Mouse (Mus musculus): ENCODE results near the gene Ttll9. TPM values are rescaled to one million over a fixed set of nuclear protein-coding genes. Genes with fewer than 3 reads are reported as not detected.

Ttll9 gene
- polyA plus RNA-seq, 1 experiment from 2014 or later: 0.62 TPM

DNA sequence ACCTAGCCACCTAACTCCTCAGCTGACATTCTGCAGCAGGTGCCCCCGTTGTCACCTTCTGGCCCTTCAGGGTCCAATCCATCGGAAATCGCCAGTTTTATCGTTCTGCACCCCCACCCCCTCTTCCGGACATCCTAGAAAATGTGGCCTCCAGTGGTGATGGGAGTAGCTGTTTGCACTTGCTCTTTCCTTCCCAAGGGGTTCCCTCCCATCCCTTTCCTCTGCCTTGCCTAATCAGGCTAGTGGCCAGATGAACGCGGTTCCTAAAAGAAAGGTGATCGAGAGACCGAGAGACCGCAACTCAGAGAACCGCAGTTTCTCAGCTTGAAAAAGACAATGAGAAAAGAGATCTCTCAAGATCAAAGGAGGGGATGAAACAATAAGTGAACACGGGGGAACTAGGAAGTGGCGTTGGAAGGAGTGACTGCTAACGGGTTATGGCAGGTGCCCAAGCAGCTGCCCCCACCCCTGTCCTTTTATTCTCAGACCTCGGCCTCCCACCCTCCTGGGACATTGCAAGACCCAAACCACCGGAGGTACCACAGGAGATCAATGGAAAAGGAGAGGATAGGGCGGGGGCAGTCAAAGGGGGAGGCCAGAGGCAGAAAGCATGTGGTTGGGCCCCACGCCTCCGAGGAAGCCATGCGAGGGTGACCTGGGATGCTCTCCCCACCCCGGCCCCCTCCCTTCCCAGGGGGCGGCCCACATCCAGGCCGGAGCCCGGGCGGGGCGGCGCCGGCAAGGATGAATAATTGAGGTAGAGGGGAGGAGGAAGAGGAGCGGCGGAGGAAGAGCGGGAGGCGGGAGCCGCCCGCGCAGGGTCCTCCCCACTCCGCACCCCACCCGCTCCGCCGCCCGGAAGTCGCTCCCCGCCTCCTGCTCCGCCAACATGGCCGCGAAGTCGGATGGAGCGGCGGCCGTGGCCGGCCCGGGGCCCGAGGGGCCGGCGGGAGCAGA is 69.1 kb downstream of the Ttll9 start, which contains the start of gene Xkr7:
Xkr7 (plus strand) TSS at position 727 of the 957 bp plus-strand sequence.
- ATAC-seq (replicated peaks; ENCODE audit: low FRiP score): no peak
- no peak for DNase-seq (ENCODE audit: low spot score)
- 3% methylated on average over 45 of the region's 54 CpGs for WGBS
- Histone ChIP-seq H3K9ac (ENCODE audit: low read depth, low read length) (no peak within 1 kb of the TSS), H3K36me3 (ENCODE audit: control insufficient read depth, insufficient read depth, low read length) (no peaks in the 10 kb centered on the region), H3K9me3 (ENCODE audit: control insufficient read depth, low read length) (no peaks in the 10 kb centered on the region), H3K4me1 (replicated peaks; ENCODE audit: control insufficient read depth, insufficient read depth, low read length) (peaks cover 5% of the 10 kb centered on the region; the same call in 1 of the 2 replicates), H3K4me2 (peak within 1 kb of the TSS; percentile 84), H3K27me3 (replicated peaks; ENCODE audit: control insufficient read depth, insufficient read depth, low read length) (peaks cover 60% of the 10 kb centered on the region), H3K27ac (ENCODE audit: low read depth, low read length) (no peak within 1 kb of the TSS), H3K4me3 (ENCODE audit: low read depth, low read length) (peak within 1 kb of the TSS; percentile 46)

DNA sequence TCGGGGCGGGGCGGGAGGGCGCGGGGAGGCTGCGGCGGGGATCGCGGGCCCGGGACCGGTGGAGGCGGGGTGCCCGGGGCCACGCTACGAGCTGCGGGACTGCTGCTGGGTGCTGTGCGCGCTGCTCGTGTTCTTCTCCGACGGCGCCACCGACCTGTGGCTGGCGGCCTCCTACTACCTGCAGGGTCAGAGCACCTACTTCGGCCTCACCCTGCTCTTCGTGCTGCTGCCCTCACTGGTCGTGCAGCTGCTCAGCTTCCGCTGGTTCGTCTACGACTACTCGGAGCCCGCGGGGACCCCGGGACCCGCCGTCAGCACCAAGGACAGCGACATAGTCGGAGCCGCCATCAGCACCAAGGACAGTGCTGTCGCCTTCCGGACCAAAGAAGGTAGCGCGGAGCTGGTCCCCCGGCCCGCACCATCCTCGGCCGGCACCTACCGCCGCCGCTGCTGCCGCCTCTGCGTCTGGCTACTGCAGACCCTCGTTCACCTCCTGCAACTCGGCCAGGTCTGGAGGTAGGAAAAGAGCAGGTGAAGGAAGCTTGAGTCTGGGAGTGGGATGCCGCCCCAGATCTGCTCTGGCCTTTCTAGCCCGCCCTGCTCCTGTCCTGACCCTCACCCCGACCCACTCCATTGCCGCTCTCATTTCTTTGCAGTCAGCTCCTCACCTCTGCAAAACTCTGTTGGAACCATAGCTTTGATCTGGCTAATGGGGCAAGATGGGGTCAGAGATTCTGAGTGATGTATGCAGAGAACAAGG is 70.0 kb downstream of the Ttll9 start:
- DNase-seq (ENCODE audit: low spot score) (peak; percentile 91), ATAC-seq (replicated peaks; ENCODE audit: low FRiP score) (peak; percentile 45; the same call in 1 of the 2 replicates)
- 3% methylated on average over 54 of the region's 58 CpGs for WGBS
- Histone ChIP-seq H3K36me3 (ENCODE audit: control insufficient read depth, insufficient read depth, low read length) (no peaks in the 10 kb centered on the region), H3K27me3 (replicated peaks; ENCODE audit: control insufficient read depth, insufficient read depth, low read length) (peaks cover 59% of the 10 kb centered on the region), H3K4me1 (replicated peaks; ENCODE audit: control insufficient read depth, insufficient read depth, low read length) (peaks cover 5% of the 10 kb centered on the region; the same call in 1 of the 2 replicates), H3K9me3 (ENCODE audit: control insufficient read depth, low read length) (no peaks in the 10 kb centered on the region), H3K9ac (ENCODE audit: low read depth, low read length) (no peak overlapping the region), H3K27ac (ENCODE audit: low read depth, low read length) (no peak overlapping the region), H3K4me2 (peak overlapping the region; percentile 84), H3K4me3 (ENCODE audit: low read depth, low read length) (peak overlapping the region; percentile 46)

DNA sequence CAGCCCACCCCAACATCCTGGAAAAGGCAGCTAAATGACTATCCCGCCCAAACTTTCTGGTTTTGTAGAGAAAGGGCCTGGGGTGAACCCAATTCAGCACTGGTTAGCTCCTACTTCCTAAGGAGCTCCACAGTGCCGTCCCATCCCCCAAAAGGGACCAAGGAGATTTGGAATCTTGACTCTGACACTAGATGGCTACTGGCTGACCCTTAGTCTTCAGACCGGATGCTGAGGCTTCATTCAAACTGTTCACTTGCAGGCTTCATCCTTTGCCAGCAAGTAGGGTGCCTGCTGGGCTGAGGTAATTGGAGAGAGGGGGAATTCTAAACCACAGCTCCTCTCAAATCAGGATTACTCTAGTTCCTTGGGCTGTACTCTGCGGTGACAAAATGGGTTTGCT is 70.7 kb downstream of the Ttll9 start:
- no peak overlapping the region for H3K9ac ChIP-seq (ENCODE audit: low read depth, low read length)
- no peaks in the 10 kb centered on the region for H3K36me3 ChIP-seq (ENCODE audit: control insufficient read depth, insufficient read depth, low read length)
- no peak overlapping the region for H3K27ac ChIP-seq (ENCODE audit: low read depth, low read length)
- no peak overlapping the region for H3K4me2 ChIP-seq
- no peaks in the 10 kb centered on the region for H3K9me3 ChIP-seq (ENCODE audit: control insufficient read depth, low read length)
- no peak for DNase-seq (ENCODE audit: low spot score)
- H3K4me1 ChIP-seq (replicated peaks; ENCODE audit: control insufficient read depth, insufficient read depth, low read length): peaks cover 5% of the 10 kb centered on the region; the same call in 1 of the 2 replicates
- H3K27me3 ChIP-seq (replicated peaks; ENCODE audit: control insufficient read depth, insufficient read depth, low read length): peaks cover 60% of the 10 kb centered on the region
- WGBS: 18% methylated on average over 4 of the region's 4 CpGs
- no peak overlapping the region for H3K4me3 ChIP-seq (ENCODE audit: low read depth, low read length)
- ATAC-seq (replicated peaks; ENCODE audit: low FRiP score): no peak

DNA sequence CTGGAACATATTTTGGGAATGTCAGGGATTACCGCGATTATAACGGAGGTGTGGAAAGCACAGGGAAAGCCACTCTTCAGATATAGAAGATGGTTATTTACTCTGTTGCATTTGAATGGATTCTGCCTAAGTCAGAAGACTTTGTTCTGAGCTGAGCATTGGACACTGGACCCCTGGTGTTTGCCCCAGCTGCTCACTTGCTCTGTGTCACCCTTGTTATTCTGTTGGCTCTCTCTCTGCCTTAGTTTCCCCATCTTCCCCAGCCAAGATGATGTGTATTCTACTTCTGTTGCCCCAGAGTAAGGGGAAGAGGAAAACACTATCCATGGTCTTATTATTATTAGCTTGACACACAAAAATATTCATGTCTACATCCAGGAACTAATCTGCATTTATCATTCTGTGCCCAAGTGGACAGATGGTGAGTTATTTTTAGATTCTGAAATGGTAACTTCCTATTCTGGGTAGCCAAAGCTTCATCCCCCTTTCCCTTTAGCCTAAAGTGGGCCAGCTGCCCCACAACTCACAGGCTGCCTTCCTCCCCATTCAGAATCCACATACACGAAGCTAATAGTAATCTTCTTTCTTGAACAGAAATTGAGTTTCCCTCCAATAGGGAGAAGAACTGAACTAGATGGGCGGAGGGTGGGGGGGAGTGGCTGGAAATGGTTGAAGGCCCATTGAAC is 71.4 kb downstream of the Ttll9 start:
- ATAC-seq (replicated peaks; ENCODE audit: low FRiP score) (no peak), DNase-seq (ENCODE audit: low spot score) (no peak)
- Histone ChIP-seq H3K4me3 (ENCODE audit: low read depth, low read length) (no peak overlapping the region), H3K27me3 (replicated peaks; ENCODE audit: control insufficient read depth, insufficient read depth, low read length) (peaks cover 61% of the 10 kb centered on the region), H3K9ac (ENCODE audit: low read depth, low read length) (no peak overlapping the region), H3K4me1 (replicated peaks; ENCODE audit: control insufficient read depth, insufficient read depth, low read length) (peaks cover 5% of the 10 kb centered on the region; the same call in 1 of the 2 replicates), H3K27ac (ENCODE audit: low read depth, low read length) (no peak overlapping the region), H3K4me2 (no peak overlapping the region), H3K9me3 (ENCODE audit: control insufficient read depth, low read length) (no peaks in the 10 kb centered on the region), H3K36me3 (ENCODE audit: control insufficient read depth, insufficient read depth, low read length) (no peaks in the 10 kb centered on the region)
- WGBS: 61% methylated on average over 5 of the region's 5 CpGs

DNA sequence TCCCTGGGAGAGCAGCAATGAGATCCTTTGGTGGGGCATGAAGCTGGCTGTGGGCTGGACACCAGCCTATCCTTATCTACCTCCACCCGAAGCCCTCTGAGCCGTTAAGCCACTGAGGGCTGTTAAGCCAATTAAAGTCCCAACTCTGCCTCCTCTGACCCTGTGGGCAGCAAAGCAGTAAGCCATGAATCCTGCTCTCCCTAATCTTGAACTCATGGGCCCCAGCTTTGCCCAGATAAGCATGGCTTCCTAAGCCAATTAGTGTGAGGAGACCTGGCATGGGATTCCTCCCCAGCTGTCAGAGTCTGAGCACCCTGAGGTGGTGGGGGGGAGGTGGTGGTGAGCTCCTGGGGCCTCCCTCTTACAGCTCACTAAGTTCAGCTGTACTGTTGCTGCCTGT is 74.4 kb downstream of the Ttll9 start:
- Histone ChIP-seq H3K4me2 (no peak overlapping the region), H3K9me3 (ENCODE audit: control insufficient read depth, low read length) (no peaks in the 10 kb centered on the region), H3K4me3 (ENCODE audit: low read depth, low read length) (no peak overlapping the region), H3K27ac (ENCODE audit: low read depth, low read length) (no peak overlapping the region), H3K36me3 (ENCODE audit: control insufficient read depth, insufficient read depth, low read length) (no peaks in the 10 kb centered on the region), H3K4me1 (replicated peaks; ENCODE audit: control insufficient read depth, insufficient read depth, low read length) (peaks cover 4% of the 10 kb centered on the region; the same call in 1 of the 2 replicates), H3K9ac (ENCODE audit: low read depth, low read length) (no peak overlapping the region), H3K27me3 (replicated peaks; ENCODE audit: control insufficient read depth, insufficient read depth, low read length) (peaks cover 36% of the 10 kb centered on the region)
- WGBS: 11% methylated on average over 2 of the region's 2 CpGs
- ATAC-seq (replicated peaks; ENCODE audit: low FRiP score) (no peak), DNase-seq (ENCODE audit: low spot score) (no peak)

DNA sequence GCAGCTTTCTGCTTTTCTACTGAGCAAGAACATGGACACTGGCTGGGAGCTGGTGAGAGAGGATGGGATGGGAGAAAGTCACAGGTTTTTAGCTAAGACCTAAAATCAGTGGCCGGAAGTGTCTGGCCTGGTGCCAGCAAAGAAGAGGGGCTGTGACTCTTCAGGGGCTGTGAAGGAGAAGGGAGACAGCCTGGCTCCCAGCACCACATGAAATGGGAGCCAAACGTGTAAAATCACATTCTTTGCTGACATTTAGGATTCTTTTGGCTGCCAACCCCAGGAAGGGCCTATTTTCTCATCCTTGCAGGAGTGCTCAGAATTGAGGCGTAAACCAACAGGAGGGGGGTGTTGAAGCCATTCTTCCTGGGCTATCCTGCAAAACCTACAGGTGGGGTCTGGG is 81.6 kb downstream of the Ttll9 start:
- H3K9ac ChIP-seq (ENCODE audit: low read depth, low read length): no peak overlapping the region
- WGBS: 53% methylated on average over 3 of the region's 3 CpGs
- H3K36me3 ChIP-seq (ENCODE audit: control insufficient read depth, insufficient read depth, low read length): no peaks in the 10 kb centered on the region
- no peaks in the 10 kb centered on the region for H3K27me3 ChIP-seq (replicated peaks; ENCODE audit: control insufficient read depth, insufficient read depth, low read length)
- no peak overlapping the region for H3K4me2 ChIP-seq
- no peaks in the 10 kb centered on the region for H3K9me3 ChIP-seq (ENCODE audit: control insufficient read depth, low read length)
- DNase-seq (ENCODE audit: low spot score) (no peak), ATAC-seq (replicated peaks; ENCODE audit: low FRiP score) (no peak)
- H3K27ac ChIP-seq (ENCODE audit: low read depth, low read length): no peak overlapping the region
- H3K4me1 ChIP-seq (replicated peaks; ENCODE audit: control insufficient read depth, insufficient read depth, low read length): no peaks in the 10 kb centered on the region
- no peak overlapping the region for H3K4me3 ChIP-seq (ENCODE audit: low read depth, low read length)

DNA sequence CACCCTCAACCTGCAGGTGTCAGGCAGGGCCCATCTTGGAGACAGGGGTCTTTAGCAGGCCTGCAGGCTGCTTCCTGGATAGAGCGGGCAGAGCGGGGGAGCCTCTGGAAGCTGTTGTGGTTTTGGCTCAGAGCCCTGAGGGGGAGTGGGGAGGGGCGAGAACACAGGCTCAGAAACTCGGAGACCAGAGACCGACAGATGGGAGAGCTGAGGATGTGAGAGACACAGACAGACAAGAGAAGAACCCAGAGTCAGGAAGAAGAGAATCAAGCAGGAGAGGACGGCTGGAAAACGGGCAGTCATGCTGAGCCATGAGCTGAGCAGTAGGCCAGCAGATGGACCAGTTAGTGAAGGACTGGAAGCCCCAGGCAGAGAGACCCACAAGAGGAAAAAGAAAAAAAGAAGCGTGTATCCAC is 83.6 kb downstream of the Ttll9 start:
- 0 out of 2 replicates have a peak, but pooled peaks cover 1% of the 10 kb centered on the region for H3K27me3 ChIP-seq (replicated peaks; ENCODE audit: control insufficient read depth, insufficient read depth, low read length)
- no peaks in the 10 kb centered on the region for H3K4me1 ChIP-seq (replicated peaks; ENCODE audit: control insufficient read depth, insufficient read depth, low read length)
- no peak overlapping the region for H3K4me2 ChIP-seq
- H3K27ac ChIP-seq (ENCODE audit: low read depth, low read length): no peak overlapping the region
- no peak overlapping the region for H3K9ac ChIP-seq (ENCODE audit: low read depth, low read length)
- H3K4me3 ChIP-seq (ENCODE audit: low read depth, low read length): no peak overlapping the region
- no peak for ATAC-seq (replicated peaks; ENCODE audit: low FRiP score)
- no peaks in the 10 kb centered on the region for H3K9me3 ChIP-seq (ENCODE audit: control insufficient read depth, low read length)
- no peaks in the 10 kb centered on the region for H3K36me3 ChIP-seq (ENCODE audit: control insufficient read depth, insufficient read depth, low read length)
- DNase-seq (ENCODE audit: low spot score): no peak
- WGBS: 27% methylated on average over 8 of the region's 8 CpGs

DNA sequence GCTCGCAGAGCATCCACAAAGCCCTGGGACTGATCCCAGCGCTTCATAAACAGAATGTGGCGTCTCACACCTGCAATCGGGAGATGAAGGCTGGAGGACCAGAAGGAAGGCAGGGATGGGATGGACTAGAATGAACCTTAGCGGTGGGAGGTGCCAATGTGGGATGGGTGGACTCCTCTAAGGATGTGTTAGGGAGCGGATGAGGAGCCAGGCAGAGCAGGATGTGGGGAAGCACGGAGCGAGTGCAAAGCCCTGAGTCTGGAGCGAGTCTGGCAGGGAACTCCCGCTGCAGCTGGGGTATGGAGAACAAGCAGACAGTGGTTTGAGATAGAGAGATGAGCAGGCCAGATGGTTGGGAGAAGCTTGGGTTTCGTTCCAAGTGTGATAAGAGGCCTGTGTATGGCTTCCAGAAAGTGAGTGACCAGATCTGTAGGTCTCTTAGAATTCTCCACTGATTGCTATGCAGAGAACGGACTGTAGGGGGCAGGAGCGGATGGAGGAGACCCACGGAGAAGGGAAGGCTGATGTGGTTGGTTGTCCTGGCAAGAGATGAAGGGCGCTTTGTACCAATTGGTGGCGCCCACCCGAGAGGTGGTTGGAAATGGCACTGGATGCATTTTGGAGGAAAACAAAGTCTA is 85.7 kb downstream of the Ttll9 start:
- ATAC-seq (replicated peaks; ENCODE audit: low FRiP score): no peak
- no peaks in the 10 kb centered on the region for H3K4me1 ChIP-seq (replicated peaks; ENCODE audit: control insufficient read depth, insufficient read depth, low read length)
- WGBS: 39% methylated on average over 17 of the region's 17 CpGs
- H3K4me2 ChIP-seq: no peak overlapping the region
- H3K4me3 ChIP-seq (ENCODE audit: low read depth, low read length): no peak overlapping the region
- H3K9me3 ChIP-seq (ENCODE audit: control insufficient read depth, low read length): no peaks in the 10 kb centered on the region
- no peak overlapping the region for H3K27ac ChIP-seq (ENCODE audit: low read depth, low read length)
- no peaks in the 10 kb centered on the region for H3K36me3 ChIP-seq (ENCODE audit: control insufficient read depth, insufficient read depth, low read length)
- H3K9ac ChIP-seq (ENCODE audit: low read depth, low read length): no peak overlapping the region
- H3K27me3 ChIP-seq (replicated peaks; ENCODE audit: control insufficient read depth, insufficient read depth, low read length): peaks cover 20% of the 10 kb centered on the region
- no peak for DNase-seq (ENCODE audit: low spot score)
